Mouse (Mus musculus) granulocyte monocyte progenitor cell, adult 5-6 weeks (primary cell): Measurements from ENCODE around the gene Samd4. TPM values are rescaled to one million over a fixed set of nuclear protein-coding genes. Genes with fewer than 3 reads are reported as not detected.
A peak's percentile ranks its signal among the peaks of the same experiment; 100 is the strongest.

Experiments
- ATAC-seq: replicated peaks from 2 replicates; pipeline ENCODE4 v1.8.0; 2016; ENCODE audit warnings: mild to moderate bottlenecking, moderate TSS enrichment, inconsistent platforms; ENCODE audit not compliant: poor library complexity, severe bottlenecking
- total RNA-seq, 2 experiments: library from RNA; stranded (forward) in 1 of 2; stranded (reverse) in 1 of 2; fragments of 200-712, 200-1000 nt in 1 of 2; fragments of >200 nt in 1 of 2; fragmentation: Nextera tagmentation in 1 of 2; gene quantifications; 2 replicates each; pipeline ENCODE4 v1.2.3; 2014 to 2017

The Samd4 gene
- total RNA-seq, 2 experiments from 2014 or later: not detected

- ATAC-seq: no peak
These were observed 102.0 kb downstream of the Samd4 start for GRCm38 (mm10) chr14:46984542-46985125.

- no peak for ATAC-seq
These were observed 107.0 kb downstream of the Samd4 start for GRCm38 (mm10) chr14:46989694-46990093.

- no peak for ATAC-seq
These were observed 107.8 kb downstream of the Samd4 start for GRCm38 (mm10) chr14:46990450-46990849.

DNA sequence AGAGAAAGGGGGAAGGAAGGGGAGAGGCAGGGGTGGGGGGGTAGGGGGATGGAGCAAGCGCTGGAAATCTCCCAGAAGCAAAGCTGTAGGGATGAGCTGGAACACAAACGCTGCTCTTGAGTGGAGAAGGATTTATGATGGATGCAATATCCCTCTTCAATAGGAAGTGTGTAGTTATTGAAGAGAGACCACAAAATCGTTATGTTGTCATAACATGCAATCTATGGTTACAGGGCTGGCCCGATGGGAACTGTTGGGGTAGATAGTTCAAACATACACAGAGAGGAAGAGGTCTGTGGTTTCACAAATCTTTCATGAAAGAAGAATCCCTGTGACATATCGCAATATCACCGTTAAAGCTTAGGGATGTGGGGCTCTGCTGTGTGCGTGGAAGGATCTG, 112.0 kb downstream of the Samd4 start:
- ATAC-seq: peak; percentile 96

DNA sequence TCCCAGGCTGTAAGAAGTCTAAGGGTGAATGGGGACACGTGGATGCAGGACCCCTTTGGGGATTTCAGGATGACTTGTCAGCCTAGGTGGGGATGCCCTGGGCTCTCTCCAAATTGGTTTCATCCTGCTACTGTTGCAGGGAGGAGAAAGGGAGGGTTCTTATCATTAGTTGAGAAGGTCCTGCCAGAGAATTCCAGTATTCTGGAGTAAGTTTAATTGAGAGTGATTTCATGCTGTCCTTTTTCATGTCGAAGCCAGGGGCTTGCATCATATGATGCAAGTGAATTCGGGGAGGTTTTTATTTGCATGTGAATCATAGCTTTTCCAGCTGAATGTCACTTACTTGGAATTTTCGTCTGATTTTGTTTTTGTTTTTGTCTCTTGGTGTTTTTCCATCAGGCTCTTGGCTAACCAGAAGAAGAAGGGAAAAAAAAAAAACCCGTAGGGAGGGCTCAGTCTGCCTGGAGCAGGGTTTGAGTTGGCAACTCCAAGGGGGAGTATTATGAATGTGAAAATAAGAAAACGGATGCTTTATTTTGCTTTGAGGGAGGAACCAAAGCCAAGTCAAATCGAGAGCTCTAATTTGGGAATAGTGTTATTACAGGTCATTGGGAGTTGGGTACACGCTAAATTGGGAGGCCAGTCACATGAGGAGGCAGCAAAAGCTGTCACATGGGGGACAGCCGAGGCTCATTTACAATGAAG, 116.8 kb downstream of the Samd4 start:
- ATAC-seq: no peak

- ATAC-seq: peak; percentile 62
These were observed 117.6 kb downstream of the Samd4 start for GRCm38 (mm10) chr14:47000096-47000736.

GRCm38 (mm10) chr14:47000786-47001761, 118.4 kb downstream of the Samd4 start:
- ATAC-seq: no peak

DNA sequence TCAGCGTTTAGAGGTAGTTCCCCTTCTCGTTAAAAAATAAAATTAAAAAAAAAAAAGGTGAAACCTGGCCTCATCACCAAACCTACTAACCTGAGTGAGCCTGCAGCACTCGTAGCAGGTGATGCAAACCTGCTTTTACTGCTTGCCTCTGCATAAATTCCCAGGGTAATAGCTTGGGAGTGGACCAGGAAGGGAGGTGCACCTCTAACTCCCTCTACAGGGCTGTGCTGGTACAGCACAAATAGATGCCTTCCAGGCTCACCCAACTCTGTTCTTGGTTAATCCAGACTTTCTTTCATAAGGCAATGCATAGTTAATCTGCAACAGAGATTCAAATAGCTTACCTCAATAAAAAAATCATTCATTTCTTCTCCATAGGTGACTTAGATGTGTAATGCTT, 121.5 kb downstream of the Samd4 start:
- ATAC-seq: peak; percentile 72

DNA sequence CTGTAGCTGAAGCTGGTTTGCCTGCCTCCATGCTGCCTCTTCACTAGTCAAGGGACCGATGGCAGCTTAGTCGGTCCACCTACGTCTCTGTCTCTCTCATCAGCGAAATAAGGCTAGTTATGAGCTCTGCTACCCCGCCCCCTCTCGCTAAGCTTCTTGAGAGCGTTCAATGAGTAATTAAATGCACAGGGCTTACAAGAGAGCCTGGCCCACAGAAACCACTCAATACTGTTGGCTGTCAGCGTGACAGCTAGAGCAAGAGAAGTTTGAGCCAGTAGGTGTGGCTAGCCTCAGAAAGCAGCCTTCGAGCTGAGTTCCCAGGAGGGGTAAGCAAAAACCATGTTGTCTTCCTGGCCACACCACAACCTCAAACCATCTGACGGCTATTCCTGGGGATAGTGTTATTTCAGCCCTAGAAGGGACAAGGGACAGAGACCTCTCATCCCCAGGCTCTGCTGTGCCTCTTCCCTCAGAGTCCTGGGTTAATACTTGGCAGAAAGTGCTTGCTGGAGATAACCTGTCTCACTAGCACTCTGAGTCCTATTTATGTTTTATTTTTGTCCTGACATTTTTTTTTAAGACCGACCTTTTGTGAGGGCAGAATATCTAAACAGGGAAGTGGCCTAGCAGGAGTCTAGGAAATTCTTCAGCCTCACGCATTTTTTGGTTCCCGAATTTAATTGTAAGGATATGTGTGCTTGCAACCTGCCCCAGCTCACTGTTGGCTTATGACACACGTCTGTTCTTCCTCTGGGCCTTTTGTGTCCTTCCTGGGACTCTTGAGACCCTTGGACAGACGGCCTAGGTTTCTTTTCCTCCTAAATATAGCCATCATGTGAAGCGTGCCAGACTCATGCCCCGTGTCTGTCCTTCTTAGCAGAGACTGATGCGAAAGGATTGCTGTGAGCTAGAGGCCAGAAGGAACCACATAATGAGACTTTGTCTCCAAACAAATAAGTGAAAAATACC, 128.8 kb downstream of the Samd4 start:
- 0 out of 2 replicates have a peak, but pooled peaks have one; percentile 28 for ATAC-seq

DNA sequence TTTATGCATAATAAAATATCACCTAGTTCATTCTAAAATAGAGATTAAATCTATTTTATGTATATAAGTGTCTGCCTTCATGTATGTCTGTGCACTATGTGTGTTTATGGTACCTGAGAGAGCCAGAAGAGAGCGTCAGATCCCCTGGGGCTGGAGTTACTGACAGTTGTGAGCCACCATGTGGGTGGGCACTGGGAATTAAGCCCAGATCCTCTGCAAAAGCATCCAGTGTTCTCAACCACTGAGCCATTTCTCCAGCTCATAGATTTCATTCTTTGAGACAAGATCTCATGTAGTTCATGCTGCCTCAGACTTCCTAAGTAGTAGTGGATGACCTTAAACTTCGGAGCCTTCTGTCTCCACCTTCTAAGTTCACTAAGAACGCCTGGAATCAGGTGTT, 133.0 kb downstream of the Samd4 start:
- ATAC-seq: no peak

DNA sequence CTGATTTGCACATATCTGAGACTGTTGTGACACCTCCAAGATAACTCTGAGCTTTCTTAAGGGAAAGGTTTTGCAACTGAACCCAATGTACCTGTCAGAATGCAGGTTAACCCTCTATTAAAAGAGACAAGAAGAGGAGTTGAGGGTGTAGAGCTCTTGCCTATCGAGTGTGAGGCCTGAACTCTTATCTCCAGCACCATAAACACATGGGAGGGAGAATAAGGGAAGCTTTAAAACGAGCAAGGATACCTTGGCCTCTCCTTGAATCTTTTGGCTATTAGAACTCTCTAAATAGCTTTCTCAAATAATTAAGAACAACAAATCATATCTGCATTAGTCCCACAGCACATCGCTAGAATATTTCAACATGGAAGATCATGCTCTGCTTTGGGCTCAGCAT, 135.0 kb downstream of the Samd4 start:
- no peak for ATAC-seq

GRCm38 (mm10) chr14:47020886-47021285, 138.2 kb downstream of the Samd4 start:
- ATAC-seq: no peak

- ATAC-seq: no peak
These were observed 140.9 kb downstream of the Samd4 start for GRCm38 (mm10) chr14:47023529-47023928.

- no peak for ATAC-seq
These were observed 144.9 kb downstream of the Samd4 start for GRCm38 (mm10) chr14:47027431-47028118.

GRCm38 (mm10) chr14:47031542-47031941, 148.9 kb downstream of the Samd4 start:
- ATAC-seq: no peak

DNA sequence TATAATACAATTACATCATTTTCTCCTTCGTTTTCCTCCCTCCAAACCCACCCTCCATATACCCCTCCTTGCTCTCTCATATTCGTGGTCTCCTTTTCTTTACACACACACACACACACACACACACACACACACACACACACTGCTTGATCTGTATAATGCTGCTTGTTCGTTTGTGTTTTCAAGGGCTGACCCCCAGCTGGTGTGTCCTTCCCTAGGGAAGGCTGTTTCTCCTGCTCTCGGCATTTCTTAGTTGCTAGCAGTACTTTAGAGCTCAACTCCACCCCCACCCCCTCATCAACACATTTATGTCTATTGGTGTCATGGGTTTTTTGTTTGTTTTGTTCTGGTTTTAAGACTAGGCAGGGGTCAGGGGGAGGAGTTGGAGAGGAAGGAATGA, 149.5 kb downstream of the Samd4 start:
- ATAC-seq: no peak

GRCm38 (mm10) chr14:47033423-47033822, 150.8 kb downstream of the Samd4 start:
- no peak for ATAC-seq

GRCm38 (mm10) chr14:47041699-47042098, 159.0 kb downstream of the Samd4 start:
- ATAC-seq: no peak

DNA sequence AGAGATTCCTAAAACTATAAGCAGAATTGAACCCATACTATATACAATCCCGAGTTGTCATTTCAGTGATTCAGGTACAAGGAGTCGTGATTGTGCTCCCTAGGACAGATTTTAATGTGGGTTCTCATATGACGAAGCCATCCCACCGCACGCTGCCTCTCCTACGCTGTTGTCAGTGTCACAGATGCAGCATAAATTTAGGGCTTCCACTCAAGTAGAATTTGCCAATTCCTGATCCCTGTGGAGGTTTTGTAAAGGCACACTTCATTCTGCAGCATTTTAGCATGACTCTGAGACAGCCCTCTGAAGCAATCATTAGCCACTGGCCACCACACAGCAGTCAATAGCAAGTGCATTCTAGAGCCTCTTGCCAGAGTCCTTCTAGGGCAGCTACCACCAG, 166.4 kb downstream of the Samd4 start:
- ATAC-seq: no peak
